Mouse (Mus musculus): ENCODE data around the gene Per3. TPM values are rescaled to one million over a fixed set of nuclear protein-coding genes. Genes with fewer than 3 reads are reported as not detected.

Gene Per3
- 1.7 and 4.3 TPM in 2 replicates for total RNA-seq (2015; ENCODE audit: low replicate concordance)
- 2.3 and 3.5 TPM in 2 replicates for total RNA-seq (2017; ENCODE audit: low replicate concordance)

DNA sequence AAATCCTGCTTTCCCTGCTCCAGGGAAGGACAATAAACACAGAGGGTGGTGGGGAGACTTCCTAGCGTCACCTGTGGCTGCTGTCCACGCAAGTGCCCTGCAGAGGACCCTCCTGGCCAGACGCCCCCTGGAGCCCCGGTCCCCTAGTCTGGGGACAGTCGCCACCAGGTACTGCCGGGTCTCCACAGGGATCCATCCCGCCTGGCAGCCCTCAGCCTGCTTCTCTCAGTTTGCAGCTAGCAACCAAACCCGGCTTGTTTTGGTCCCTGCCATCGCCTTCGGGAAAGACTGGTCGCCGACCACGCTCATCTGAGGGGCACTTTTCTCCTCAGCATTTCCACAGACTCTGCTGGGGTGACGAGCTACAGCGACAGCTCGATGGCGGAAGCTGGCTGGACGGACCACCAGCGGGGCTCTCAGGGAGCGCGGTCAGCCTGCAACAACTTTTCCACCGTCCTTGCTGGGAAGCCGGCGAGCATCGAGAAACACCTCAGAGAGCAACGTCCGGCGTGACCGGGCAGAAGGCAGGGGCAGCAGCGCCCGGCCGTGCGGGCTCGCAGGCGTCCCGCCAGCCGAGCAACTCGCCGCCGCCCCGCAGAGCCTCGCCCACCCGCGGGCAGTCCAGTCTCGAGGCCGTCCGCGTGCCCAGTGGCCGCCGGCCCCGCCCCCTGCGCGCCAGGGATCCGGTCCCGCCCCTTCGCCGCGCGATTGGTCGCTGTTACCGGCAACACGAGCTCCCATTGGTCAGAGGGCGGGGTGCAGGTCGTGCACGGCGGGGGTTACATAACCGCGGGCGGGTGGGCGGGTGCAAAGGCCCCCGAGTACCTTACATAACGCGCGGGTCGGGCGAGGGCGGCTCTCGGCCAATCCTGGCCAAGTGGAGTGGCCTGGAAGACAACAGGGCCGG is at the start of gene Per3:
Gene Per3 (minus strand): TSS at position 629 of the 907 bp plus-strand sequence.
- peak; percentile 97 for ATAC-seq (replicated peaks; ENCODE audit: low FRiP score, poor library complexity, severe bottlenecking)

DNA sequence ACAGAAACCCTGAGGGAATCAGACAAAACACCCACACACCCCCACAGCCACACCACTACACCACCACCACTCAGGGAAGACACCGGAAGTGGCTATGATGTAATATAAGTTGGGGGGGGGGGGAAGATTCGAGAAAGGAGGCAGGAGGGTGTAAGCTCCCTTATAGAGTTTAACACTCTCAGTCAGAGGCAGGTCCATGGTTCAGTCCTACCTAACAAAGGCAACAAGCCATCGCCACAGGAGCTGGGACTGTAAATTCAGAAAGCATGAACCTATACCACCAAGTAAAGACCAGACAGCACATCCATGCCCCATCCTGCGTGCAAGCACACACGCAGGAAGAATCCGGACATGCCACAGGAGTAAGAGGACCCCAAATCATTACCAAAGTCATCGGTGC is 44.8 kb upstream of the Per3 start, which contains the start of gene Gm13090:
Gene Gm13090 (plus strand): TSS at position 301 of the 400 bp plus-strand sequence.
- ATAC-seq (replicated peaks; ENCODE audit: low FRiP score, poor library complexity, severe bottlenecking), result no peak

DNA sequence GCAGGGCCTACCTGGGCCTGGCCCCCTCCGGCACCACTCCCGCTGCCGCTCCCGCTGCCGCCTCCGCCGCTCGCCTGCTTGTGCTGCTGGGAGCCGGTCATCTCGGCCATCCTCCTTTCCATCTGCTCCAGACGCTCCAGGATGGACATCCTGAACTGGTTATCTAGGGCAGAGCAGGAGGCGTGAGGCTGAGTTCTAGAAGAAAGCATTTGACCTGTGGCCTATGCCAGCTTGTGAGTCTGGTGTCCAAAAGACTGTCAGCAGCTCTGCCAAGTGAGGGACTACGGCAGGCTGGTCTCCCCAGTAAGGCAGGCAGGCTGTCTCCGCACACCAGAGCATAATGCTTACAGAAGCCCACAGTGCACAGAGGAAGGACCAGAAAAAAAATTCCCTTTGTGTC is 44.4 kb upstream of the Per3 start:
- no peak for ATAC-seq (replicated peaks; ENCODE audit: low FRiP score, poor library complexity, severe bottlenecking)

DNA sequence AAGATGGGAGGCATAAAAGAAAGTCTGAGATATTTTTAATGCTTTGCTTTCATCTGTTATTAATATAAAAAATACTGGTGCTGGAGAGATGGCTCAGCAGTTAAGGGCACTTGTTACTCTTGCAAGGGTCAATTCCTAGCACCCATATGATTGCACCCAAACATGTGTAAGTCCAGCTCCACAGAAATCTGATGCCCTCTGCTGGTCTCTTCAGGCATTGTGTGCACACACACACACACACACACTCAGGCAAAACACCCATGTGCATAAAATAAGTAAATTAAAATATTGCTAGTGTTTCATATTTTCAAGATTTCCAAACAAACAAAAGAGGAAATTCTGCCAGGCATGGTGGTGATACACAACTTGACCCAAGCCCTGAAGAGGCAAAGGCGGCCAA is 42.9 kb upstream of the Per3 start:
- no peak for ATAC-seq (replicated peaks; ENCODE audit: low FRiP score, poor library complexity, severe bottlenecking)

DNA sequence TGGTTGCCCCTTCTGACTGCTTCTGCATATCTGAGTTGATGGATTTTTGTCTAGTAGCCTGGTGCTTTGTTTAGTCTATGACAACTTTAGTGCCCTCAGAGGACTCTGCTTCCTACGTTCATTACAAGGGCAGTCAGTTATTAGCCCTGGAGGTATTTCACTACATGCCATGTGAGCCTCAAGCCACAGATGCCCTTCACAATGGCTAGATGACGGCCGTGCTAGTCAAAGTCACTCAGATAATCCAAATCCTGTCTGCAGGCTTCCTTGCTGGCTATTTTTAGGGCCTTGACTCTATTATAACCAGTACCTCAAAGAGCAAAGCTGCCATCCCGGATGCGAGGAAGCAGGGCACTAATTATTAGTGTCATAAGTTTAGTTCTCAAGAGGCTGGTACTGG is 38.6 kb upstream of the Per3 start:
- ATAC-seq (replicated peaks; ENCODE audit: low FRiP score, poor library complexity, severe bottlenecking), result no peak

DNA sequence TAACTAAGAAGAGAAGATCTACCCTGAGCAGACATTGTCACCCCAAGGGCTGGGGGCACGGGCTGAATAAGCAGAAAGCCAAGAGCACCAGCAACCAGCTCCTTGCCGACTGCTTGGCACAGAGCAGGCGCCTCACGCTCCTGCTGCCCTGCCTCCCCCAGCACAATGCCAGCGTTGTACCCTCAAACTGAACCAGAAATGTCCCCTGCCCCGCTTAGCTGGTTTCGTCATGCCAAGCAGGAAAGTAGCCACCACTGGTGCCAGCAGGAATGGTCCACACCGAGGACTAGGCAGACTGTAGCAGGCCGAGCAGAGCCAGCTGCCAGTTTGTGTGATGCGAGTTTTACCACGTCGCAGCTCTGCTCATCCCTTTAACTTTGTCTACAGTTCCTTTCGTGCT is 37.5 kb upstream of the Per3 start:
- no peak for ATAC-seq (replicated peaks; ENCODE audit: low FRiP score, poor library complexity, severe bottlenecking)

DNA sequence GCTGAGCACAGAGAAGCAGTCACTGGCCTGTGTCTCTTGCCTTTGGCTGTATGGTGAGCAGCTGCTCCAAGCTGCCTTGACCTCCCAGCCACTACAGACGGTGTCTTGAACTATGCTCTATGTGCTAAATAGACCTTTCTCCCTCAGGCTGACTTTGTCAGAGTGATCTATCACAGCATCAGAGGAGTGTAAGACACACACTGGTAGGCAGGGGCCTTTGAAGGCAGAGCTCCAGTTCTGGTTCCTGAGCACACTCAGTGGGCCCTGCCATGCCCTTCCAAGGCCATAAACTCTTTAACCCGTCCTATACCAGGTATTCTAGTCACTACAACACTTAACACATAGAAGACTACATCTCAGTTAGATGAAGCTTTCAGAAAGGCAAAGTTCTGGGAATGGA is 36.9 kb upstream of the Per3 start:
- no peak for ATAC-seq (replicated peaks; ENCODE audit: low FRiP score, poor library complexity, severe bottlenecking)

DNA sequence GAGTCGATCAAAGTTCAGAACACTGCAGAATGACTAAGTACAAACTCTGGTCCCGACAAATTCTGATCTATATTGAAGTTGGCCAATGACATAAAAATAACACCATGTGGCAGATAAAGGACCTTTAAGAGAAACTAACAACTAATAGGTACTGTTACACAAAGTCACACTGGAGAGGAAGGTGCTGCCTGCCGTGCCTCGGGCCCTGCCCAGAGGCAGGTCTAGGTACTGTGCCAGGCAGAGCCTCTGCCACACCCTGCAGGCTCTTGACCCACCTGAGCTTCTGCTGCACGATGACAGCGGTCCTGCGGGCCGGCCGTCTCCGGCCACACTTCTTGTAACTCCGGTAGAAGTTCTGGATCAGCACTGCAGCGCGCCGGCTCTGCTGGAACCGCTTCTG is 30.4 kb upstream of the Per3 start:
- no peak for ATAC-seq (replicated peaks; ENCODE audit: low FRiP score, poor library complexity, severe bottlenecking)

DNA sequence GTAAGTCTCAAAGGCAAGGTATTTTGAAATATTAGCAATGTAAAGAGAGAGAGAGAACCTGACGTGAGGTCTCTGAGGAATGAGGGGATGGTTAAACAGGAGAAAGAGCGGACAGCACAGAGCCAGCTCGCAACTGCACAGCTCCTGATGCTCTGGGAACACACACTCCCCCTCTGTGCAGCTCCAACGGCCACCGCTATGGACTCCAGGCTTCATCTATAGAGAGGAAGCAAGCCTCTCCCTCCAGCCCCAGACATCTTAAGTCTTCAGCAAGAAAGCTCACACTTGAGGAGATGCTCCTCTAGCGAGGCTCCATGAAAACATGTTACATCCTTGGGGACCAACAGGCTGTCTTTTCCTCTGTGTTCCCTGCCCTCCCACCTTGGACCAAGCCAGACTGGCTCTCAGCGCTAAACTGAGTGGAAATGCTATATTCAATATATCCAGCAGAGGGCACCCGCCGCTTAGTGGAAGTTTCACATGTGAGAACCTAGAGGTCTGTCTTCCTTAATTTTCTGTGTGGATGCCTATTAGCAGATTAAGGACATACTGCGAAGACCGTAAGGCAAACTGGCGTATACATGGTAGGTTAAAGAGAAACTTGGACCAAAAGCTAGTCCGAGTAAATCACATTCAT is 28.8 kb upstream of the Per3 start:
- peak; percentile 73; the same call in 1 of the 2 replicates for ATAC-seq (replicated peaks; ENCODE audit: low FRiP score, poor library complexity, severe bottlenecking)

DNA sequence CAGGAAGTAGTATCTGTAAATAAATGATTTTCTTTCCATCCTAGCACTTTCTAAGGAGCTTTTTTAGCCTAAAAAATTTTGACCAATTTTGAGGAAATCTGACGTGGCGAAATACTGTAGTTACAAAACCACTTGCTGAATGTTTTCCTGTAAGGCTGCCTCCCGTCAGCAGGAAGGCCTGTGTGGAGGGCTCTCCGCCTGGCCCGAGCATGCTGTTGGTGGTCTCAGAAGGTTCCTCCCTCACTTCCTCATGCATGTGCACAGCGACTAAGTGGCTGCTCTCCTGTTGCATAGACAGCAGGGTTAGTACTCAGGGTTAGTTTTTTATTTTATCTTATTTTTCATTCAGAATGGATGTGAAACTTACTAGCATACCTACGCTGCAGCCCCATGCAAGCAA is 26.5 kb upstream of the Per3 start:
- no peak for ATAC-seq (replicated peaks; ENCODE audit: low FRiP score, poor library complexity, severe bottlenecking)

DNA sequence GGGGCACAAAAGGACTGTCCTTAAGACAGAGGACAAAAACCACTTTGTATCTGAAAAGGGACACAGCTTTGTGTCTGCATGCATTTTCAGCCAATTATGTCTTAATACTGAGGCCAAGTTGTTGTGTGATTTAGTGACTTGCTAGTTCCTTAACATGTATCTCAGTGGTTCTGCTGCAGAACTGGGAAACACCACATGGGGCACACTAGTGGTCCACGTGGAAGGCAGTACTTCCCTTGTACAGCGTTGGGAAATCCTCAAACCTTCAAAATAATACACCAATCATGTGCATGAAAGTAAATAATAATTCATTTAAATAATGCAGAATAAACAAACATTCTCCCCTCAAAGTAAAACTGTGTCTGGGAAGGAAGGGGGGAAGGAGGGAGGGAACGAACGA is 24.3 kb upstream of the Per3 start:
- ATAC-seq (replicated peaks; ENCODE audit: low FRiP score, poor library complexity, severe bottlenecking), result no peak

DNA sequence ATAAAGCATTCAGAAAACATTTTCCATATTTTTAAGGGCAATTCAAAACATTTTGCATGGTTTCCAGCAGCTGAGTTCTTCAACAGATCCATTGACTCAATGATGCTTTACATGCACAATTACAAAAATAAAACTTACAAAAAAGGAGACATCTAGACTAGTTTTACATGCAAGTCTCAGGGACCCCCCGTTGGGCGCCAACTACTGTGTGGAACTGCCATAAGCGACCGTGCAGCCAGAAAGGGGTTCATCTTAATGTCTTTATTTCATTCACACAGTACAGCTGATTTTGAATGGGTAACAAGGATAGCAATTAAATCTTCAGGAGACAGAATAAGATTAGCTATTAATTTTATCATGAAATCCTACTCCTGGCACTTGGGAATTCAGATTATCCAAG is 15.1 kb upstream of the Per3 start:
- no peak for ATAC-seq (replicated peaks; ENCODE audit: low FRiP score, poor library complexity, severe bottlenecking)

DNA sequence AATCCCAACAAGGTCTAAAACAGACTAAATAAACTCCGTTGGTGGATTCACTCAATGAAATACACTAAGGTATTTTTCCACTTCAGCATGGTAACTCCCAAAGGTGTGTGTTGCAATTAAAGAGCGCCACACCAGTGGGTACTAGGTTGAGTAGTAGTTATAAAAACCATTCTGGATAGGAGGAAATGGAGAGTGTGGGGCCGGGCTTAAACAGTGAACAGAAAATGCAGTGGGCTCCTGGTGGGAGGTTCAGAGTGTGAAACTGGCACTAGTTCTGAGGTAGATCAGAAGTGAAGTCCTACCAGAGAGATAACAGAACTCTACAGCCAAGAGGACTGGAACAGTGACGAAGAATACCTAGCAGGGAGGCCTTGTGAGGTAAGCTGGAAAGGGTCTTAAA is 14.2 kb upstream of the Per3 start:
- no peak for ATAC-seq (replicated peaks; ENCODE audit: low FRiP score, poor library complexity, severe bottlenecking)

DNA sequence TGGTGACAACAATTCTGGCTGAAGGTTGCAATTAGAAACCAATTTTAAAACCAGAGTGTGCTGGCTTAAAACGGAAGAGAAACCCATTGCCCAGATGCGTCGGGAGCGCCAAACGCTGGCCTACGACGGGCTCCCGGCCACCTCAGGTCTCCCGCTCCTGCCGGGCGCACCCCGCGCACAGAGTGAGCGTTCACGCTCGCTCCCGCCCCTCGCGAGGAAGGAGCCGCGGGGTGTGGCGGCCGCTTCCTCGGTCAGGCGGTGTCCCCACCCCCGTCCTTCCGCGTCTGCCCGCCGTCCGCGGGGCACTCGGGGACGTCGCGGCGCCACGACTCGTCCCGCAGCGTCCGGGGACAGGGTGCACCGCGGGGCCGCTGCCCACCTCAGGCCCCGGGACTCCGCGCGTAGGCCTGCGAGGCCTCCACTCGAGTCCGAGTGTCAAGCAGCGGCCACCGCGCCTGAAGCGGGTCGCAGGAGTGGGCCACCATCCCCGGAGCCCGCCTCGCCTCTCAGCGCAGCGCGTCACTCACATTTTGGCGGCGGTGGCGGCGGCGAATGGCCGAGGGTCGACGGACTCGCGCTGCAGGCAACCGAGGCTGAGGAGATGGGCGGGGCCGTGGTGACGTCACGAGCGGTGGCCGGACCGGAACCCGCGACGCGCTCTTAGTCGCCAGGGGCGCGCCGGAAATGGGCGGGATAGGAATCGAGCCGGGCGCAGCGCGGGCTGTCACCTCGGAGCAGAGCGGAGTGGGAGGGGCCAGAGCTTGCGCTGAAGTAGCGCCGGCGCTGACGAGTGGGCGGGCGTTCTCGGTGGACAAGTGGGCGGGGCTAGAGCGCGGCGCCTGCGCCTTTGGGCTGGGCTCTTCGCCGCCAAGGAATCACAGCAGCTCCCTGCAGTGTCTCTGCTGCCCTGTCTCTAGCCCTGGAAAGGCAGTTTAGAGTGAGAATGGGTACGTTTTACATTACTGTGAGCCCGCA is 13.2 kb upstream of the Per3 start, which contains the start of gene Vamp3:
Gene Vamp3 (minus strand): TSS at position 617 of the 975 bp plus-strand sequence.
- peak; percentile 98 for ATAC-seq (replicated peaks; ENCODE audit: low FRiP score, poor library complexity, severe bottlenecking)

DNA sequence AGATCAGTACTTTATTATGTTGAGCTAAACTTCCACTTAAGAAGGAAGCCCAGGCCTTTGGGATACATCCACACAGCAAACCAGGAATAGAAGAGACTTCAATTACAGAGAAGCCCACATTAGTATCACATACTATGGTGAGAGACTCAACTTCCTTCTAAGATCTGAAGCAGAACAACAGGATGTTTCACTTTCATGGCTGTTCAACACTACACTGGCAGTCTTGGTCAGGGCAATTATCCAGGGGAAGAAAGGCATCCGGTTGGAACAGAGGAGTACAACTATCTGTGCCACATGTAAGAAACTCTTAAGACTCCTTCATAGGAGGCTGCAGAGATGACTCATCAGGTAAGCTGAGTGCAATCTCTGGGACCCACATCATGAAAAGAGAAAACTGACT is 6.7 kb upstream of the Per3 start:
- no peak for ATAC-seq (replicated peaks; ENCODE audit: low FRiP score, poor library complexity, severe bottlenecking)

DNA sequence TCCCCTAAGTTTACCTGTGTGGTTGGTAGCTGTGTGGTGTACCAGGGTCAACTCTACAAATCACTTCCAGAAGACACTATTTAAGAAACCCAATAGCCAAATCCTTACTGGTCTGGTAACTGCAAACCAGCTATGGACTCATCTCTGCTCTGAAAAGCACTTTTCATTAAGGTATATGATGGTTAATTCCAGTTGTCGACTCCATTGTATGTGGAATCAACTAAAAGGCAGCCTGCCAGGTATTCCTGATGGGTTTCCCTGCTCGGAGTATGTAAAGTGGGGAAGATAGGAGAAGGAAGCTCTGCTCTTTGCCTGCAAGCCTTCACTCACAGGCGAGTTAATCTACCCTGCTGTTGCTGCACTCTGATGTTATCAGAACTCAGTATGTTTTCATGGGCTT is 2.1 kb upstream of the Per3 start:
- no peak for ATAC-seq (replicated peaks; ENCODE audit: low FRiP score, poor library complexity, severe bottlenecking)

DNA sequence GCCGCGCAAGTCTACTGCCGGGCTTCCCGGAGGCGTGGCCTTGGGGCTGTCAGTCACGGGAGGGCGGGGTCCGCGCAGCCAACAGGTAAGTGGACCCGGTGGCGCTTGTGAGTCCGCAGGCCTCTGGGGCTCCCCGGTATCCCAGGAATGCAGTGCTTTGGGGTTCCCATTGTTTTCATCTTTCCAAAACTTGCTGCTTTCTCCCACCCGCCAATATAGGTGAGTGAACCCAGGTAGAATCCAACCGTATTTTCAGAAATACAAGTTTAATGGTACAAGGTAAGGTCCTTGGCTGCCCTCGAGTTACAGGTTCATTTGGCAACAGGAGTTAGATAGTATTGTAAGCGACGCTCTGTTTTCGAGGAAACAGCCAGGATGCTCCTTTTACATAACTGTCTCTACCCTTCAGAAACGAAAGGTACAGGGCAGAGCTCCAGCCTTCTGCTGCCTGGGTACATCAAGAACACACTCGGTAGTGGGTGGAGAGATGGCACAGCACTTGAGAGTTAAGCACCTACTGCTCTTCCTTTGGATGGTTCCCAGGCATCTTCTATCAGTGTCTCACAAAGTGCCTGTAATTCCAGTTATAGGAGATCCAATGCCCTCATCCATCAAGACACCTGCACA is 592 bp upstream of the Per3 start:
- ATAC-seq (replicated peaks; ENCODE audit: low FRiP score, poor library complexity, severe bottlenecking), result peak; percentile 92

DNA sequence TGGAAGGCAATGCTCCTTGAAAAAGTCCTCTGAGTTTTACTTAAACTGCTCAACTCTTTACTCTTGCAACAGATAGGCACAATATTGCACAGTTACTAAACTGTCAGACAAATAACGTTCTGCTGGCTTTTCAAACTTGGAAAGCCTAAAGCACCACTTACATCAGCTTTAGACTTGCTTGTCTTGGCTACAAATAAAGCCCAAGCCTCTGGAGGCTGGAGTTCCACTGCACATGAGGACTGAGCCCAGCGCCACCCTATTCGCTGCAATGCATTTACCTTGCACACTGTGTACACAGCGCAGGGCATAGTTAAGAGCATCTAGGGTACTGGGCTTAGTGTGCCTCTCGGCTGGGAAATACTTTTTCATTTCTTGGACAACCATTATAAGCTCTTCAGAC is 1.2 kb downstream of the Per3 start:
- no peak for ATAC-seq (replicated peaks; ENCODE audit: low FRiP score, poor library complexity, severe bottlenecking)

DNA sequence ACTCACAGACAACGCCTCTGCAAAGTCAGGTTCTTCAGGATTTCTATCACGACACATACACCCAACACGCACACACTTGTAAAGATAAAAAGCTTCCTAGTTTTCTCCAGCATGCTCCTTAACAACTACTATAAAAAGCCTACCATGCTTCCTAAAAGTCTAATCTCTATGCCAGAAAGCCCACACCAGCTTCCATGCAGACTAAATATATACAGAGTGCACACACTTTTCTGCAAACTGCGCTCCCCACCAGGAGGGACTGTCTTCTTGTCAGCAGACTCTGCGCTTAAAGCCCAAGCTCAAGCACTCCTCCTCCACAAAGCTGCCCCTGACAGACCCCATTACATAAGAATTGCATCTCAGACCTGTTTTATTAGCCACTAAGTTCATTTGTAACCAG is 3.0 kb downstream of the Per3 start:
- no peak for ATAC-seq (replicated peaks; ENCODE audit: low FRiP score, poor library complexity, severe bottlenecking)

DNA sequence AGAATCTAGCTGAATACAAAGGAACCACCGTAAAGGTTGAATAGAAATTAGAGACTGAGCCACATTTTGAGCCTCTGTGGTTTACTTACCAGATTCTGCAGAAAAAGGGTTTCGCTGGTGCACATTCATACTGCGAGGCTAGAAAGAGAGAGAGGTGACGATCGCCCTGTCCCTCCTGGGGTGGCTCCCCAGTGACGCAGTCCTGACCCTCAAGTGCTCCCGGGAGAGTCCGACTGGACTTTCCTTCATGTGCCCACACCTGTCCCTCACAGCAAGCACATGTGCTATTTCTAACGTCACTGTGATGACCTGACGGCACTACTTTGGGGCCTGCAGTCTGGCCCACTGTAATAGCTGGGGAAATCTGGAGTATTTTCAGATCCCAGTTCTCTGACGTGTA is 6.7 kb downstream of the Per3 start:
- no peak for ATAC-seq (replicated peaks; ENCODE audit: low FRiP score, poor library complexity, severe bottlenecking)

Data from erythroid progenitor cell, adult 5-6 weeks (primary cell).